Mouse (Mus musculus): ENCODE measurements around the gene Zswim3. TPM values are rescaled to one million over a fixed set of nuclear protein-coding genes. Genes with fewer than 3 reads are reported as not detected.

The Zswim3 gene
- total RNA-seq, 2 experiments from 2014 or later = 6.0 to 8.3 TPM

Other genes with a start within 250 kb of the Zswim3 start
- gene Wfdc2, start 242.7 kb upstream of the Zswim3 start, total RNA-seq (2021) = 1 to 10 TPM in 1 of 2 experiments, not detected in 1; 5.6 TPM
- not detected for gene Spint3, start 231.6 kb upstream of the Zswim3 start, total RNA-seq (2021)
- gene Wfdc6a, start 219.7 kb upstream of the Zswim3 start, total RNA-seq (2021) = 1 to 10 TPM in 1 of 2 experiments, under 1 TPM in 1; 0.71 to 1.9 TPM
- gene Eppin, start 211.5 kb upstream of the Zswim3 start, total RNA-seq (2021) = not detected
- not detected for gene Wfdc6b, start 191.6 kb upstream of the Zswim3 start, total RNA-seq (2021)
- not detected for gene Wfdc8, start 191.5 kb upstream of the Zswim3 start, total RNA-seq (2021)
- not detected for gene Wfdc16, start 166.3 kb upstream of the Zswim3 start, total RNA-seq (2021)
- not detected for gene Wfdc10, start 149.1 kb upstream of the Zswim3 start, total RNA-seq (2021)
- not detected for gene Wfdc9, start 148.5 kb upstream of the Zswim3 start, total RNA-seq (2021)
- gene Wfdc11, start 131.0 kb upstream of the Zswim3 start, total RNA-seq (2021) = not detected
- gene Wfdc13, start 120.0 kb upstream of the Zswim3 start, total RNA-seq (2021) = not detected
- not detected for gene Spint4, start 106.6 kb upstream of the Zswim3 start, total RNA-seq (2021)
- not detected for gene Spint5, start 89.8 kb upstream of the Zswim3 start, total RNA-seq (2021)
- gene Wfdc3, start 59.2 kb upstream of the Zswim3 start, total RNA-seq (2021) = 1 to 10 TPM; 1.5 TPM
- 10 to 100 TPM; 34.1 to 37.2 TPM for gene Dnttip1, start 59.1 kb upstream of the Zswim3 start, total RNA-seq (2021)
- gene Ube2c, start 35.2 kb upstream of the Zswim3 start, total RNA-seq (2021) = 1 to 10 TPM; 2.9 to 4.0 TPM
- not detected for gene Tnnc2, start 25.1 kb upstream of the Zswim3 start, total RNA-seq (2021)
- 10 to 100 TPM; 33.3 to 39.8 TPM for gene Snx21, start 19.3 kb upstream of the Zswim3 start, total RNA-seq (2021)
- gene Acot8, start 216 bp upstream of the Zswim3 start, total RNA-seq (2021) = 10 to 100 TPM; 26.4 to 28.1 TPM
- gene Zswim1, start 17.6 kb downstream of the Zswim3 start, total RNA-seq (2021) = 10 to 100 TPM; 18.1 to 18.2 TPM
- gene Spata25, start 23.4 kb downstream of the Zswim3 start, total RNA-seq (2021) = under 1 TPM in 1 of 2 experiments, not detected in 1; 0.67 TPM
- 10 to 100 TPM; 87.7 to 89.6 TPM for gene Ctsa, start 27.8 kb downstream of the Zswim3 start, total RNA-seq (2021)
- gene Neurl2, start 28.4 kb downstream of the Zswim3 start, total RNA-seq (2021) = 1 to 10 TPM; 3.9 to 4.1 TPM
- gene Pltp, start 52.6 kb downstream of the Zswim3 start, total RNA-seq (2021) = 100 to 1,000 TPM in 1 of 2 experiments, 10 to 100 TPM in 1; 72.5 to 107 TPM
- 10 to 100 TPM; 43.5 to 48.8 TPM for gene Pcif1, start 74.2 kb downstream of the Zswim3 start, total RNA-seq (2021)
- 10 to 100 TPM; 25.0 to 26.4 TPM for gene Zfp335, start 106.7 kb downstream of the Zswim3 start, total RNA-seq (2021)
- 1 to 10 TPM; 1.8 to 2.1 TPM for gene Mmp9, start 135.7 kb downstream of the Zswim3 start, total RNA-seq (2021)
- gene Slc12a5, start 155.7 kb downstream of the Zswim3 start, total RNA-seq (2021) = 100 to 1,000 TPM; 288 to 332 TPM
- 10 to 100 TPM; 53.2 to 57.4 TPM for gene Ncoa5, start 229.8 kb downstream of the Zswim3 start, total RNA-seq (2021)